Mouse (Mus musculus) liver, postnatal 0 days (tissue): ENCODE measurements at regions not wholly inside any gene's neighbourhood (a gene's known extent, or its start where the extent isn't known, plus 50 kb on each side); places are given as distances from the start of the nearest gene placed in this dataset.

ENCODE experiments used
- ATAC-seq: fragments of 200-750 bp; cut with Nextera tagmentation; 2 replicates; pipeline ENCODE4 v1.8.0; 2017; ENCODE audit warnings: mild to moderate bottlenecking, moderate library complexity
- DNase-seq: peaks from one replicate; pipeline ENCODE4 v3.0.0-alpha.2; 2016
- H3K27ac ChIP-seq: fragments of 300-500 bp; sonication (generic); 2 replicates; pipeline ENCODE4 v1.5.1; 2014; ENCODE audit warnings: antibody characterized with exemption, moderate library complexity, mild to moderate bottlenecking, low read depth
- H3K27me3 ChIP-seq: fragments of 300-500 bp; sonication (generic); 2 replicates; pipeline ENCODE4 v1.6.1; 2014; ENCODE audit warnings: low read length, control low read depth, mixed read lengths; ENCODE audit not compliant: insufficient read depth
- H3K36me3 ChIP-seq: fragments of 300-500 bp; sonication (generic); replicated peaks from 2 replicates; pipeline ENCODE4 v1.6.1; 2014; ENCODE audit warnings: mild to moderate bottlenecking, control low read depth, low read length, moderate library complexity, mixed read lengths; ENCODE audit not compliant: insufficient read depth
- H3K4me1 ChIP-seq: fragments of 300-500 bp; sonication (generic); 2 replicates; pipeline ENCODE4 v1.6.1; 2014; ENCODE audit warnings: antibody characterized with exemption, mild to moderate bottlenecking, control low read depth; ENCODE audit not compliant: insufficient read depth
- H3K4me2 ChIP-seq: fragments of 300-500 bp; sonication (generic); 2 replicates; pipeline ENCODE4 v1.6.1; 2014; ENCODE audit warnings: low read depth, mild to moderate bottlenecking, low read length, moderate library complexity, mixed read lengths
- H3K4me3 ChIP-seq: fragments of 300-500 bp; sonication (generic); 2 replicates; pipeline ENCODE4 v1.5.1; 2014; ENCODE audit warnings: low read depth, low read length
- H3K9ac ChIP-seq: fragments of 300-500 bp; sonication (generic); replicated peaks from 2 replicates; pipeline ENCODE4 v1.6.1; 2014; ENCODE audit warnings: mild to moderate bottlenecking, moderate library complexity
- H3K9me3 ChIP-seq: fragments of 300-500 bp; sonication (generic); 2 replicates; pipeline ENCODE4 v1.6.1; 2016; ENCODE audit warnings: mild to moderate bottlenecking, control low read depth, low read length, mixed read lengths
- CTCF ChIP-seq: sonication (generic); IDR thresholded peaks from 2 replicates; pipeline ENCODE4 v1.5.1; 2016; ENCODE audit warnings: antibody characterized with exemption, low read depth
- EP300 ChIP-seq: IDR thresholded peaks from 2 replicates; pipeline ENCODE4 v1.6.1; 2016; ENCODE audit warnings: antibody characterized with exemption, low read depth, mild to moderate bottlenecking
- WGBS: fragments of 180-500 bp; shearing (Covaris S2); extraction: QIAGEN DNeasy Blood & Tissue Kit; methylation state at CpG from one replicate; pipeline ENCODE4 v1.1.7; 2014; ENCODE audit not compliant: insufficient replicate concordance; 5-methylcytosine and 5-hydroxymethylcytosine counted together

DNA sequence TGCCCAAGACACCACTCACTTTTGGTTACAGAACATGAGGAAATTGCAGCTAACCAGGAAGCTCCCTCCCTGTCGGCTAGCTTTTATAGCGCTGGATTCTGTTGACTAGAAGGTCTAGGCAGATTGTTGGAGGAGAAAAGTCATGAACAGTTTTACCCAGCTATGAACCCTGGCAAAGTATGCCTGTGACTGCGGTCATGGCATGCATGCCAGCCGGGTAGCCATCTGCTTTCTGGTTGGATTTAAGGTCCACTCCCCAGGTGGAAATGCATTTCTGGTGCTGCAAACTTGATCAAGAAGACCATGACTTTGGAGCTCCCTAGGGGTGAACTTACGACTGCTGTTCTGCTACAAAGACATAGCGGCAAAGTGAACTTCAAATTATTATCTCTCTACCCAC is 62.8 kb upstream of the Mylip start:
- Histone ChIP-seq H3K36me3 (no peaks in the 10 kb centered on the region), H3K4me1 (no peaks in the 10 kb centered on the region), H3K4me2 (no peak overlapping the region), H3K9me3 (no peaks in the 10 kb centered on the region), H3K4me3 (no peak overlapping the region), H3K27me3 (peaks cover 26% of the 10 kb centered on the region; the same call in 1 of the 2 replicates), H3K9ac (no peak overlapping the region), H3K27ac (no peak overlapping the region)
- TF ChIP-seq CTCF (no peak), EP300 (no peak)
- WGBS, result 78% methylated on average over 6 of the region's 6 CpGs
- ATAC-seq (no peak), DNase-seq (no peak)

GRCm38 (mm10) chr13:45330561-45330960 is 59.0 kb upstream of the Mylip start:
- TF ChIP-seq EP300 (no peak), CTCF (no peak)
- ATAC-seq (no peak), DNase-seq (no peak)
- Histone ChIP-seq H3K4me3 (no peak overlapping the region), H3K4me2 (no peak overlapping the region), H3K27me3 (peaks cover 19% of the 10 kb centered on the region; the same call in 1 of the 2 replicates), H3K9ac (no peak overlapping the region), H3K9me3 (no peaks in the 10 kb centered on the region), H3K36me3 (no peaks in the 10 kb centered on the region), H3K4me1 (no peaks in the 10 kb centered on the region), H3K27ac (no peak overlapping the region)
- WGBS, result 64% methylated on average over 8 of the region's 8 CpGs

- 72% methylated on average over 3 of the region's 3 CpGs for WGBS
- ATAC-seq (no peak), DNase-seq (no peak)
- Histone ChIP-seq H3K4me2 (no peak overlapping the region), H3K4me3 (no peak overlapping the region), H3K27me3 (peaks cover 15% of the 10 kb centered on the region; the same call in 1 of the 2 replicates), H3K27ac (no peak overlapping the region), H3K36me3 (no peaks in the 10 kb centered on the region), H3K9ac (no peak overlapping the region), H3K9me3 (no peaks in the 10 kb centered on the region), H3K4me1 (no peaks in the 10 kb centered on the region)
- TF ChIP-seq EP300 (no peak), CTCF (no peak)
These were observed 57.5 kb upstream of the Mylip start for GRCm38 (mm10) chr13:45332031-45332430.

GRCm38 (mm10) chr13:45333634-45334033 is 55.9 kb upstream of the Mylip start:
- Histone ChIP-seq H3K9ac (no peak overlapping the region), H3K4me1 (no peaks in the 10 kb centered on the region), H3K36me3 (no peaks in the 10 kb centered on the region), H3K27me3 (peaks cover 14% of the 10 kb centered on the region; the same call in 1 of the 2 replicates), H3K9me3 (no peaks in the 10 kb centered on the region), H3K4me3 (no peak overlapping the region), H3K27ac (no peak overlapping the region), H3K4me2 (no peak overlapping the region)
- WGBS, result 67% methylated on average over 5 of the region's 5 CpGs
- ATAC-seq (no peak), DNase-seq (no peak)
- TF ChIP-seq CTCF (no peak), EP300 (no peak)
